Mouse (Mus musculus) limb, embryonic 11.5 days (tissue): ENCODE measurements around the gene Fras1. TPM values are rescaled to one million over a fixed set of nuclear protein-coding genes. Genes with fewer than 3 reads are reported as not detected.

Experiments used
- ATAC-seq: fragments of 200-750 bp; cut with Nextera tagmentation; 2 replicates; pipeline ENCODE4 v1.8.0; 2017; ENCODE audit warnings: low read depth; ENCODE audit not compliant: insufficient number of reproducible peaks, low FRiP score, low TSS enrichment
- DNase-seq: peaks from one replicate; pipeline ENCODE4 v3.0.0-alpha.2; 2015; ENCODE audit warnings: low spot score
- H3K27ac ChIP-seq: fragments of 300-500 bp; sonication (generic); replicated peaks from 2 replicates; pipeline ENCODE4 v1.5.1; 2014; ENCODE audit warnings: low read depth, mild to moderate bottlenecking, low read length
- H3K27me3 ChIP-seq: fragments of 300-500 bp; sonication (generic); 2 replicates; pipeline ENCODE4 v1.6.1; 2014; ENCODE audit warnings: mild to moderate bottlenecking, low read length, mixed read lengths; ENCODE audit not compliant: control insufficient read depth, insufficient read depth
- H3K36me3 ChIP-seq: fragments of 300-500 bp; sonication (generic); 2 replicates; pipeline ENCODE4 v1.6.1; 2014; ENCODE audit warnings: mild to moderate bottlenecking, low read length, moderate library complexity, mixed read lengths; ENCODE audit not compliant: control insufficient read depth, insufficient read depth
- H3K4me1 ChIP-seq: fragments of 300-500 bp; sonication (generic); 2 replicates; pipeline ENCODE4 v1.6.1; 2014; ENCODE audit warnings: low read length, mixed read lengths; ENCODE audit not compliant: control insufficient read depth, insufficient read depth
- H3K4me2 ChIP-seq: fragments of 300-500 bp; sonication (generic); 2 replicates; pipeline ENCODE4 v1.6.1; 2014; ENCODE audit warnings: low read depth, mild to moderate bottlenecking, moderate library complexity; ENCODE audit not compliant: severe bottlenecking
- H3K4me3 ChIP-seq: fragments of 300-500 bp; sonication (generic); 2 replicates; pipeline ENCODE4 v1.5.1; 2014; ENCODE audit warnings: low read depth, low read length
- H3K9ac ChIP-seq: fragments of 300-500 bp; sonication (generic); 2 replicates; pipeline ENCODE4 v1.6.1; 2014; ENCODE audit warnings: mild to moderate bottlenecking, low read length
- H3K9me3 ChIP-seq: fragments of 300-500 bp; sonication (generic); 2 replicates; pipeline ENCODE4 v1.6.1; 2016; ENCODE audit warnings: low read length; ENCODE audit not compliant: control insufficient read depth
- WGBS: fragments of 180-500 bp; shearing (Covaris S2); extraction: QIAGEN DNeasy Blood & Tissue Kit; methylation state at CpG from one replicate; pipeline ENCODE4 v1.1.7; 2014; 5-methylcytosine and 5-hydroxymethylcytosine counted together
- polyA plus RNA-seq: library from polyadenylated mRNA; unstranded; fragments of >200 nt; fragmentation: Nextera tagmentation; extraction: Ambion mirVana; gene quantifications from 2 replicates; pipeline ENCODE4 v1.2.1, GENCODE M21; 2014

The Fras1 gene
- polyA plus RNA-seq, 1 experiment from 2014 or later: 15.8 TPM

DNA sequence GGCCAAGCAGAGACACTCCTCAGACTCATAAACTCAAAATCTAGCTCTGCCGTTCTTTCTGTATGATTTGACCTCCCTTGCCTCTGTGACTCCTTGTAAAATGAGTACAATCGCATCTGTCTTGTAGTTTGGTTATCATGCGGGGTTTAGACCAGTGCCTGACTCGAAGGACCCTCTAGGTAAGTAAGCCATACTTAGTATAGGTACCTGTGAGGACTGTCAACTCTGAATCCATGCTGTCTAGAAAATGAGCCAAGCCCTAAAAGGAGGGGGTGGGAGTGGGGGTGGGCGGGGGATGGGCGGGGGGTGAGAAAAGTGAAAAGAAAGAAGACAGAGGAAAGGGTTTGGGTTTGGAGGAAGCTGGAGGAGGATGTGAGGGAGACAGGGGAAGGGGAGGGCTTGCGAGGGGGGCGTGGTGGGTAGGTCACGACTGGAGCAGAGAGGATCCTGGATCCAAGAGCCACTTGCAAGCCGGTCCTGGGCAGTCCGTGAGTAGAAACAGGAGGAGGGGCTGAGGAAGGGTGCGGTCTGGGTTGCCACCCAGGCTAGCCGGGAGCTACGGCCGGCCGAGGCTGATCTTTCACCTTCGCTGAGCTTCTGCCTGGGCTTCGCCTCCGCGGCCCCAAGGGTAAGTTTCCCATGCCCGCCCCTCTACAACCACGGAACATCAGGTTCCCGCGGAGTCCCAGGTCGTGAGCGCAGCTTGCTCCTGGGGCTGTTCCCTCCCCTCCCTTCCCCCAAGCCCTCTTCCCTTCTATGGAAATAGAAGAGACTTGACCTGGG lies 419.4 kb downstream of the Fras1 start, which contains the start of gene Anxa3:
Anxa3 (plus strand) TSS at position 404 of the 783 bp plus-strand sequence.
- WGBS: 12% methylated on average over 26 of the region's 26 CpGs
- peak; percentile 76 for ATAC-seq

DNA sequence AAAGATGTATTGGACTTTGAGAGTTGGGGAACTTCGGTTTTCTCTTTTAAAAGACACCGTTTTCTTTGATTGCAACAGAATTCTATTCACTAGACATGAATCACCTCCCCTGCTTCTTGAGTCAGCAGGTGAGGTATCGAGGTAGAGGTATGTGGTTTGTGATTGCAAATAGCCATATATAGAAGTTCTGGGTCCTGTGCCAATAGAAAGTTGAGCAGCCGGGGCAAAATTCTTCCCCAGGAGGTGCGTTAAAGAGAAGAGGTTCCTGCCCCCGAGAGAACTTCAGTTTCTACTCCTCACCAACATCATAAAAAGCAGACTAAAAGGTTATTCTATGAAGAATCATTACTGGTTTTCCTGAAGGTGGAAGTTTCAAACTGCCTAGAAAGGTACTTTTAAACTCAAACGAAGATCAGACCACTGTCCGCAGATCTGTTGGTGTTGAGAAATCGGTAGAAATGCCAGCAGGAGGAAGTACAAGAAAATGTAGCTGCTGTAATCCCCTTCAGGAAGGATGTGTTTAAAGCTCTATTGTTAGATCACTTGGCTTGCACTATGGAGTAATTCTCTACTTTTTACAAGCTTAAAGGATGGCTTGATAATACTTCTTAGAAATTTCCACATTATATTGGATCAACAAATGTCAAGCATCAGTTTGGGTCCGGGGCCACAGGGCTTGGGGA lies 420.3 kb downstream of the Fras1 start:
- Histone ChIP-seq H3K27ac (no peak overlapping the region), H3K36me3 (no peaks in the 10 kb centered on the region), H3K4me2 (peak overlapping the region; percentile 84; the same call in 1 of the 2 replicates), H3K9ac (no peak overlapping the region), H3K4me1 (0 out of 2 replicates have a peak, but pooled peaks cover 4% of the 10 kb centered on the region), H3K9me3 (no peaks in the 10 kb centered on the region), H3K4me3 (peak overlapping the region; percentile 36; the same call in 1 of the 2 replicates), H3K27me3 (no peaks in the 10 kb centered on the region)
- no peak for ATAC-seq
- 55% methylated on average over 10 of the region's 10 CpGs for WGBS
- no peak for DNase-seq

More for the DNA sequence above, 419.4 kb downstream of the Fras1 start, which contains the start of gene Anxa3:
- Histone ChIP-seq H3K27ac (no peak within 1 kb of the TSS), H3K4me2 (peak within 1 kb of the TSS; percentile 84), H3K4me3 (peak within 1 kb of the TSS; percentile 36), H3K4me1 (0 out of 2 replicates have a peak, but pooled peaks cover 4% of the 10 kb centered on the region), H3K36me3 (no peaks in the 10 kb centered on the region), H3K9ac (peak within 1 kb of the TSS; percentile 59), H3K9me3 (no peaks in the 10 kb centered on the region), H3K27me3 (no peaks in the 10 kb centered on the region)
- peak; percentile 53 for DNase-seq

DNA sequence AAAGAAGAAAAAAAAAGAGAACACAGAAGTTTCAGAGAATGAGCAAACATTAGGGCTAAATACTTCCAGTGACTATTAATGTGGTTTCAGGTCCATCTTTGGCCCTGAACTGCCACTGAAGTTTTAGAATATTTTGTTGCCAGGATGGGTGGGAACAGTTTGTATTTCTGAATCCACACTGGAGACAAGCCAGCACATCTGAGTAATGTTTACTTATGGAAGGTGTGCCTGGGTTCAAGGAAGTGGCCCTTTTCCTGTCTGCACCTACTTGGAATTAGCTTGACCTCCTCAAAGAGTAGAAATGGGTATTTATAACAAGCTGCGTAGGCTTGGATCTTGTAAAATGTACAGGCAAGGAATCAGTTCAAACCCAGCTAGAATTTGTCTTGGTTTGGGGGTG lies 422.0 kb downstream of the Fras1 start:
- Histone ChIP-seq H3K9ac (no peak overlapping the region), H3K27me3 (no peaks in the 10 kb centered on the region), H3K36me3 (no peaks in the 10 kb centered on the region), H3K27ac (no peak overlapping the region), H3K9me3 (no peaks in the 10 kb centered on the region), H3K4me2 (no peak overlapping the region), H3K4me3 (no peak overlapping the region), H3K4me1 (0 out of 2 replicates have a peak, but pooled peaks cover 4% of the 10 kb centered on the region)
- no peak for ATAC-seq
- WGBS: 97% methylated on average over 1 of the region's 1 CpGs
- DNase-seq: no peak

DNA sequence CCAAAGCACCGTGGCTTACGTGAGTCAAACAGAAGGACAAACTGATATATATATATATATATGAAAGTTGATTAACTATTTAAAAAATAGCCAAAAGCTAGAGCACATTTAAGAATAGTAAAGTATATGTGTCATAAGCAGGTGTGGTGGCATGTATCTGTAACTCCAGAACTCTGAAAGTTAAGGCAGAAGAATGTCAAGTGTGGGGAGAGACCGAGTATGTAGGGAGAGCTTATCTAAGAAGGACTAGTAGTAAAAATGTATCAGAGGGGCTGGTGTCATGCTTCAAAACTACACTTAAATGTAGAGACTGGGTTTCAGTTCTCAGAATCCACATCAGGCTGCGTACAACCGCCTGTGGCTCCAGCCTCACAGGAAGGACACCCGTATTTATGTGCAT lies 423.7 kb downstream of the Fras1 start:
- H3K36me3 ChIP-seq: no peaks in the 10 kb centered on the region
- no peak overlapping the region for H3K4me3 ChIP-seq
- no peak for ATAC-seq
- H3K4me2 ChIP-seq: no peak overlapping the region
- H3K4me1 ChIP-seq: peaks cover 12% of the 10 kb centered on the region; the same call in 1 of the 2 replicates
- whole genome bisulfite sequencing: 90% methylated on average over 6 of the region's 6 CpGs
- DNase-seq: no peak
- no peak overlapping the region for H3K27ac ChIP-seq
- no peaks in the 10 kb centered on the region for H3K27me3 ChIP-seq
- H3K9ac ChIP-seq: no peak overlapping the region
- H3K9me3 ChIP-seq: no peaks in the 10 kb centered on the region

DNA sequence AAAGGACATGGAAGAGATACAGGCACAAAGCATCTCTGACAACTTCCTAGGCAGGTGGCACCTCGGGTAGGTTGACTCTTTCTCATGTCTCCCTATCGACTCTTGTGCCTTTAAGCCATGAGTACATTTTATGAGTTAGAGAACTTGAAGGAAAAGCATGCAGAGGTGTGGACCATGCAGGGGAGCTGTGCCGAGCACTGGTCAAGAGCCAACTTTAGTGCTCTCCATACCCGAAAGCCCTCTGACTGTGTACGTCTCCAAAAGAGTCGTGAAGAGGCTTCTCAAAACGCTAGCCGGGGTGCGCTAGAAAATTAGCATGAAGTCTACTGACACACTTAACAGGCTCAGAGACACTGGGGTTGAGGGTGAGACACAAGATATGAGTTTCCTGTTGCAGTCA lies 425.4 kb downstream of the Fras1 start:
- Histone ChIP-seq H3K9ac (no peak overlapping the region), H3K4me3 (no peak overlapping the region), H3K36me3 (no peaks in the 10 kb centered on the region), H3K9me3 (no peaks in the 10 kb centered on the region), H3K27me3 (no peaks in the 10 kb centered on the region), H3K27ac (no peak overlapping the region), H3K4me1 (peaks cover 8% of the 10 kb centered on the region; the same call in 1 of the 2 replicates), H3K4me2 (no peak overlapping the region)
- 94% methylated on average over 9 of the region's 9 CpGs for WGBS
- ATAC-seq (no peak), DNase-seq (no peak)

DNA sequence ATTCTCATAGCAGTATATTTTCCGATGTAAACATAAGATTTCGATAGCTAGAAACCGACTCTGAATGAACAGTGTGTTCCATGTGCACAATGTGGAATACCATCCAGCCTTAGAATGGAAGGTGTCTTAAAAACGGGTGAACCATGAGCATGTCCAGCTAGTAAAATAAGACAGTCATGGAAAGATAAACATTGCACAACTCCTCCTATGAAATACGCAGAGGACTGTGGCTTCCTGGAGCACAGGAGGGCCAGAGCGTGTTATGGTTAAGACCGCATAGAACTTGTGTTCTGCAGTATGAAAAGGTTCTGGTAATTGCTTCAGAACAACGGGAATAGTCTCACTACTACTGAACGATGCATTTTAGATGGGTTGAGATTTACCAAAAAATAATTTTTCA lies 426.2 kb downstream of the Fras1 start:
- Histone ChIP-seq H3K4me2 (no peak overlapping the region), H3K9ac (no peak overlapping the region), H3K9me3 (no peaks in the 10 kb centered on the region), H3K27me3 (no peaks in the 10 kb centered on the region), H3K4me3 (no peak overlapping the region), H3K27ac (no peak overlapping the region), H3K36me3 (no peaks in the 10 kb centered on the region), H3K4me1 (peaks cover 8% of the 10 kb centered on the region; the same call in 1 of the 2 replicates)
- DNase-seq: no peak
- 95% methylated on average over 9 of the region's 9 CpGs for WGBS
- ATAC-seq: no peak

DNA sequence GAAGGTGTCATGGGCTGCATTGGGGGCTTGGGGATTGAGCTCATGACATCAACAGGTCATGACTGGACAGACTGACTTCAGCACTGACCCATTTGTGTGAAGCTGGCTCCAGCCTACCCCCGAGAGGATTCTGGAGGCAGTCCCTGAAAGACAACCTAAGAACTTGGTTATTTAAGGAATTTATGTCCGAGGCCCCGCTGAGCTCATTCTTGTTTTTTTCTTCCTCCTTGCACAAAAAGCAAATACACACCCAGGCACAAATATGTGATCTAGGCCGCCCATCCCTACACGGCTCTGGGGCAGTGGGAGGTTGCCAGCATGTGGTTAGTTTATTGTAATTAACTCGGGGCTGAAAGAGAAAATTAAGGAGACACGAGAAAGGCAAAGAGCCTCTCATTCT lies 428.4 kb downstream of the Fras1 start:
- WGBS: 27% methylated on average over 7 of the region's 7 CpGs
- Histone ChIP-seq H3K9me3 (no peaks in the 10 kb centered on the region), H3K4me3 (no peak overlapping the region), H3K4me1 (peaks cover 8% of the 10 kb centered on the region; the same call in 1 of the 2 replicates), H3K27ac (no peak overlapping the region), H3K9ac (no peak overlapping the region), H3K36me3 (no peaks in the 10 kb centered on the region), H3K27me3 (no peaks in the 10 kb centered on the region), H3K4me2 (no peak overlapping the region)
- no peak for ATAC-seq
- no peak for DNase-seq

DNA sequence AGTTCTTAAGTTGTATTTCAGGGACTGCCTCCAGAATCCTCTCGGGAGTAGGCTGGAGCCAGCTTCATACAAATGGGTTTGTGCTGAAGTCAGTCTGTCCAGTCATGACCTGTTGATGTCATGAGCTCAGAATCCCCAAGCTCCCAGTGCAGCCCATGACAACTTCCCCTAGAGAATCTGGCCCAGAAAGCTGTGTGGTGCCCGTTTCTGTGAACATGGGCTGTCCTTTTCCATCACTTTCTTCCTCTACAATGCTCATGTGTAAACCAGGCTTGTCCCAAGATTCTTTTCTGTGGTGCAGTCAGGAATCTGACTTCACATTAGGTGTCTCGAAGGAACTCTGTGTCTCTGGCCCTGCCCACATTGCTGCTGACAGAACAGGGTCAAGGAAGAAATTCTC lies 429.3 kb downstream of the Fras1 start:
- 52% methylated on average over 3 of the region's 3 CpGs for WGBS
- DNase-seq (no peak), ATAC-seq (no peak)
- H3K27me3 ChIP-seq: no peaks in the 10 kb centered on the region
- H3K9ac ChIP-seq: no peak overlapping the region
- H3K27ac ChIP-seq: no peak overlapping the region
- no peaks in the 10 kb centered on the region for H3K9me3 ChIP-seq
- peaks cover 8% of the 10 kb centered on the region; the same call in 1 of the 2 replicates for H3K4me1 ChIP-seq
- H3K4me2 ChIP-seq: no peak overlapping the region
- H3K4me3 ChIP-seq: no peak overlapping the region
- H3K36me3 ChIP-seq: no peaks in the 10 kb centered on the region
